7 mouse cellular contexts compared by ENCODE assay signal in genomic region chr13:75090411-75090779, GRCm38 (mm10). TPM values are rescaled to one million over a fixed set of nuclear protein-coding genes. Genes with fewer than 3 reads are reported as not detected.
DNase-seq lines count a peak whose midpoint lies in the region; TF ChIP-seq lines count a peak whose summit lies in the region.

No protein-coding gene starts in this region.

- peak overlapping the region; percentile 46 for H3K4me3 ChIP-seq in embryonic fibroblast, embryonic 13.5 days (ENCODE audit: insufficient read depth, low read length)

- peak; percentile 16 to 35 for DNase-seq in left cerebral cortex, adult 18-20 months (ENCODE audit: low spot score in 2 of 2)
- no peak for DNase-seq in left cerebral cortex, adult 11 months (ENCODE audit: low spot score)
- DNase-seq in cerebellum, adult 11 months: peak; percentile 26
- DNase-seq in left cerebral cortex, postnatal 4 days: peak; percentile 69
- DNase-seq in retina, embryonic 14.5 days (ENCODE audit: low spot score): peak; percentile 48
- no peak for DNase-seq in urinary bladder, postnatal 4 days (ENCODE audit: low spot score in 2 of 2)

- H3K4me1 ChIP-seq in embryonic fibroblast, embryonic 13.5 days (ENCODE audit: control insufficient read depth, insufficient read depth, low read length): no peaks in the 10 kb centered on the region

- no peak for TF ChIP-seq POLR2A in embryonic fibroblast, embryonic 13.5 days (IDR thresholded peaks at IDR 0.05; ENCODE audit: low read depth, low read length)

- intact Hi-C loops in left cerebral cortex, postnatal 4 days (cut with DNase I): no loop called here

- no peak for TF ChIP-seq CTCF in embryonic fibroblast, embryonic 13.5 days (IDR thresholded peaks at IDR 0.05; ENCODE audit: borderline replicate concordance, insufficient read depth, low read length)

- H3K27ac ChIP-seq in embryonic fibroblast, embryonic 13.5 days (ENCODE audit: insufficient read depth, low read length): no peak overlapping the region

RNA-seq across cellular contexts. Expression of gene Pcsk1, which starts 0.8 kb away (rescaled TPM):
- 10 to 100 TPM; 38.0 to 57.7 TPM for total RNA-seq in left cerebral cortex, adult 18-20 months (2021)
- not detected in 2 replicates for polyA plus RNA-seq in embryonic fibroblast, embryonic 13.5 days (2011; ENCODE audit: insufficient read length, low read depth, missing spikeins)
- total RNA-seq in left cerebral cortex, postnatal 4 days (2021): 1 to 10 TPM; 3.7 to 5.3 TPM

Comparison
In these comparisons a context has a peak if more than half of its experiments do, and no peak if none do; other contexts are left out.
1. DNase-seq: peak in left cerebral cortex, adult 18-20 months (2 of 2), cerebellum, adult 11 months (single experiment), left cerebral cortex, postnatal 4 days (single experiment) and retina, embryonic 14.5 days (single experiment); none in left cerebral cortex, adult 11 months (single experiment) and urinary bladder, postnatal 4 days (0 of 2).
2. RNA of gene Pcsk1, which starts 0.8 kb away (total RNA-seq): 38.0 to 57.7 TPM in left cerebral cortex, adult 18-20 months; 3.7 to 5.3 TPM in left cerebral cortex, postnatal 4 days; every median in the first group is over 4 times any median in the second.